Mouse (Mus musculus): ENCODE data around the gene Abi3bp. TPM values are rescaled to one million over a fixed set of nuclear protein-coding genes. Genes with fewer than 3 reads are reported as not detected.
A peak's percentile ranks its signal among the peaks of the same experiment; 100 is the strongest.

The Abi3bp gene
- total and polyA plus RNA-seq, 3 experiments: 0.03 TPM; not detected in 2

- no peaks in the 10 kb centered on the region for H3K27me3 ChIP-seq (ENCODE audit: control insufficient read depth in 1 of 2, insufficient read depth in 2 of 2, low read length in 2 of 2)
- no peak overlapping the region for H3K9ac ChIP-seq (ENCODE audit: control insufficient read depth, low read depth, low read length, poor library complexity, severe bottlenecking)
- no peaks in the 10 kb centered on the region for H3K9me3 ChIP-seq (replicated peaks; ENCODE audit: insufficient read depth, low read length)
- DNase-seq (ENCODE audit: low read depth, low spot score): no peak
- no peak overlapping the region for H3K27ac ChIP-seq (ENCODE audit: control insufficient read depth, low read depth, low read length)
- no peak for TF ChIP-seq GABPA (IDR thresholded peaks at IDR 0.05; ENCODE audit: low read depth, low read length)
- TF ChIP-seq MEF2A (IDR thresholded peaks at IDR 0.05; ENCODE audit: extremely low read depth, insufficient replicate concordance, low read depth, low read length, poor library complexity, severe bottlenecking): no peak
- no peak for TF ChIP-seq UBTF (IDR thresholded peaks at IDR 0.05; ENCODE audit: borderline replicate concordance, insufficient read depth, low read depth, low read length)
- no peak for TF ChIP-seq ZC3H11A (IDR thresholded peaks at IDR 0.05; ENCODE audit: low read depth, low read length)
- TF ChIP-seq MXI1 (IDR thresholded peaks at IDR 0.05; ENCODE audit: low read depth, low read length): no peak
- no peak for TF ChIP-seq KAT2A (conservative IDR thresholded peaks at IDR 0.05; ENCODE audit: low read depth, low read length)
- no peak for TF ChIP-seq CTCF (IDR thresholded peaks at IDR 0.05 in 2 of 3, conservative IDR thresholded peaks at IDR 0.05 in 1 of 3; ENCODE audit: control insufficient read depth in 1 of 3, insufficient read depth in 1 of 3, low read depth in 2 of 3, low read length in 3 of 3, poor library complexity in 1 of 3, severe bottlenecking in 1 of 3)
- no peak for TF ChIP-seq SMC3 (IDR thresholded peaks at IDR 0.05; ENCODE audit: low read depth, low read length)
- TF ChIP-seq POLR2AphosphoS2 (IDR thresholded peaks at IDR 0.05; ENCODE audit: low read length): no peak
- no peak for TF ChIP-seq TAL1 (IDR thresholded peaks at IDR 0.05; ENCODE audit: low read length)
- no peak for TF ChIP-seq MAFK (IDR thresholded peaks at IDR 0.05; ENCODE audit: borderline replicate concordance, low read depth, low read length)
- TF ChIP-seq USF2 (IDR thresholded peaks at IDR 0.05; ENCODE audit: borderline replicate concordance in 1 of 2, insufficient read depth in 1 of 2, low read depth in 1 of 2, low read length in 2 of 2): no peak
- no peak for TF ChIP-seq ZKSCAN1 (IDR thresholded peaks at IDR 0.05; ENCODE audit: low read depth, low read length)
- no peak for TF ChIP-seq TCF12 (IDR thresholded peaks at IDR 0.05; ENCODE audit: low read depth, low read length)
- no peak for TF ChIP-seq SIN3A (IDR thresholded peaks at IDR 0.05; ENCODE audit: low read length)
- no peak for TF ChIP-seq ZMIZ1 (IDR thresholded peaks at IDR 0.05; ENCODE audit: low read depth, low read length)
- peaks cover 3 to 4% of the 10 kb centered on the region in 2 experiments; a peak in 1 of 4 replicates for H3K4me1 ChIP-seq (ENCODE audit: control insufficient read depth in 1 of 2, insufficient read depth in 2 of 2, low read length in 2 of 2)
- peaks cover 0 to 8% of the 10 kb centered on the region in 2 experiments; a peak in 2 of 4 replicates for H3K36me3 ChIP-seq (ENCODE audit: control insufficient read depth in 1 of 2, insufficient read depth in 2 of 2, low read length in 2 of 2)
- no peaks in the 10 kb centered on the region for H3K79me2 ChIP-seq (ENCODE audit: control insufficient read depth, insufficient read depth, low read length, poor library complexity)
- H3K4me3 ChIP-seq (ENCODE audit: control insufficient read depth in 1 of 2, insufficient read depth in 1 of 2, low read depth in 2 of 2, low read length in 2 of 2): no peak overlapping the region
These were observed 247.2 kb downstream of the Abi3bp start for GRCm38 (mm10) chr16:56724927-56725326.

DNA sequence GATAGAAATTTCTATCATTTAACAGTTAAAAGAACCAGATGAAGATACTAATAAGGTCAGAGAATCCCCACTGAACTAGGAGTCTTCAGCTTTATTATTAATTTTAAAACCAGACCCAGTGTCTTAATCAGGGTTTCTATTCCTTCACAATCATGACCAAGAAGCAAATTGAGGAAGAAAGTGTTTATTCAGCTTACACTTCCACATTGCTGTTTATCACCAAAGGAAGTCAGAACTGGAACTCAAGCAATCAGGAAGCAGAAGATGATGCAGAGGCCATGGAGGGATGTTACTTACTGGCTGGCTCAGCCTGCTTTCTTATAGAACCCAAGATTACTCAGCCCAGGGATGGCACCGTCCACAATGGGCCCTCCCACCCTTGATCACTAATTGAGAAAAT is 251.4 kb downstream of the Abi3bp start:
- Histone ChIP-seq H3K9ac (ENCODE audit: control insufficient read depth, low read depth, low read length, poor library complexity, severe bottlenecking) (no peak overlapping the region), H3K4me3 (ENCODE audit: control insufficient read depth in 1 of 2, insufficient read depth in 1 of 2, low read depth in 2 of 2, low read length in 2 of 2) (no peak overlapping the region), H3K36me3 (ENCODE audit: control insufficient read depth in 1 of 2, insufficient read depth in 2 of 2, low read length in 2 of 2) (peaks cover 4 to 10% of the 10 kb centered on the region in 2 experiments; a peak in 3 of 4 replicates), H3K9me3 (replicated peaks; ENCODE audit: insufficient read depth, low read length) (no peaks in the 10 kb centered on the region), H3K27me3 (ENCODE audit: control insufficient read depth in 1 of 2, insufficient read depth in 2 of 2, low read length in 2 of 2) (no peaks in the 10 kb centered on the region), H3K4me1 (ENCODE audit: control insufficient read depth in 1 of 2, insufficient read depth in 2 of 2, low read length in 2 of 2) (peaks cover 3 to 4% of the 10 kb centered on the region in 2 experiments; a peak in 1 of 4 replicates), H3K79me2 (ENCODE audit: control insufficient read depth, insufficient read depth, low read length, poor library complexity) (no peaks in the 10 kb centered on the region), H3K27ac (ENCODE audit: control insufficient read depth, low read depth, low read length) (no peak overlapping the region)
- TF ChIP-seq ZNF384 (IDR thresholded peaks at IDR 0.05; ENCODE audit: low read depth, low read length): no peak
- TF ChIP-seq NELFE (IDR thresholded peaks at IDR 0.05; ENCODE audit: low read depth, low read length): no peak
- TF ChIP-seq EP300 (IDR thresholded peaks at IDR 0.05; ENCODE audit: low read depth in 1 of 2, low read length in 2 of 2): peak; percentile 38 to 69; a peak in 2 of 4 replicates
- peak; percentile 48 for TF ChIP-seq GATA1 (IDR thresholded peaks at IDR 0.05; ENCODE audit: low read depth, low read length)
- TF ChIP-seq ELF1 (IDR thresholded peaks at IDR 0.05; ENCODE audit: low read depth, low read length): no peak
- TF ChIP-seq NRF1 (IDR thresholded peaks at IDR 0.05; ENCODE audit: insufficient read depth, low read depth, low read length, poor library complexity, severe bottlenecking): no peak
- no peak for TF ChIP-seq ZMIZ1 (IDR thresholded peaks at IDR 0.05; ENCODE audit: low read depth, low read length)
- TF ChIP-seq TAL1 (IDR thresholded peaks at IDR 0.05; ENCODE audit: low read length): peak; percentile 73
- TF ChIP-seq TBP (IDR thresholded peaks at IDR 0.05; ENCODE audit: low read depth, low read length): no peak
- no peak for TF ChIP-seq CHD2 (IDR thresholded peaks at IDR 0.05; ENCODE audit: low read length)
- no peak for TF ChIP-seq ZKSCAN1 (IDR thresholded peaks at IDR 0.05; ENCODE audit: low read depth, low read length)
- DNase-seq (ENCODE audit: low read depth, low spot score): peak; percentile 40
